Mouse (Mus musculus): ENCODE measurements at regions not wholly inside any gene's neighbourhood (a gene's known extent, or its start where the extent isn't known, plus 50 kb on each side); places are given as distances from the start of the nearest gene placed in this dataset.

DNA sequence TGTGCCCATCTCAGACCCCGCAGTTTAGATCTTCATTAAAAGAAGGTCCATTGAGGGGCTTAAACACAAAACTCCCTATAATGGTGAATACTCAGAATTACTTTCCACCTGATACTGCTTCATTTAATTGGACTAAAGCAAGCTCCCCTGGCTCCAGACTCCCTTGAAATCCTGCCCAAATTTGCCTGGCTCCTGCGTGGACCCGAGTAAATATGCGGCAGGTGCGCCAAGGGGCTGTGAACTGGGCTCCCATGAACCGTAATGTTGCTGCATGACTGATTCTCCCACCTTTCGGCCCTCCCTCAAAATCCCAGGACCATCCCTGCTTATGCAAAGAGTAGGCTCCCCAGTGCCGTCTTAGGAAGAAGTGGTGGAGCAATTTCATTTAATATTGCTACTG lies 573.7 kb downstream of the Ccdc171 start:
- no peak for DNase-seq (ENCODE audit: low spot score in 2 of 2)

DNA sequence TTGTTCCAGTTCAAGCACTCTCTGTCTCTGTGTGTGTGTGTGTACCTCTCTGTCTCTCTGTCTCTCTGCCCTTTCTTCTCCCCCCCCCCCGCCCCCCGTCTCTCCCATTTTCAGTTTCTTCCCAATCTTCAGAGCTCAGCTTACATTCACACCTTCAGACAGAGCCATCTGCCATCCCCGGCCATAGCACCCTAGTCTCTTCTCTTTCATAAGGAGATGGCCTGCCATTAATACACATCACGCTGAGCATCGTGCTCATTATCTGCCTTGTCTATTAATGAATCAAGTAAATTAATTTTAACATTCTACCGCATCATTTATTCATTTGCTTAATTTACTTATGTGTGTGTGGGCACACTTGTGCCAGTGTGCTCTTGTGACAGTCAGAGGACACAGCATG lies 573.2 kb downstream of the Bnc2 start:
- DNase-seq (ENCODE audit: low spot score in 2 of 2): no peak

DNA sequence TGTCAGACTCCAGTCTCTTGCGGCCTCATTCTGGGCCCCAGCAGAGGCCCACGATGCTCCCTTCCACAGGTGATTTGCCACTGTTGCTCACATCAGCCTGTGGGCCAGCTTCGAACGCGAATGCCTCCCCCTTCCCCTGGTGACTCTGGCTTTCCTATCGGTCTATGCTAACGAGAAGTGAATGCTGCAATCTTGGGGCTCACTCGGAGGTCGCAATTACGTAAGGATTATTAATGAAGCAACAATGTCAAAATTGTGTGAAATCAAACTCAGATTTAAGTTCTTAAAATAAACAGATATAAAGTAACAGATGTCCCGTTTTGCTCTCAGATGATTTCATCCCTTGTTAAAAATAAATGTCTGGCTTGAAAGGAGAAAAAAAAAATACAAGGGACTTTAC lies 572.3 kb downstream of the Bnc2 start:
- no peak for DNase-seq (ENCODE audit: low spot score in 2 of 2)

DNA sequence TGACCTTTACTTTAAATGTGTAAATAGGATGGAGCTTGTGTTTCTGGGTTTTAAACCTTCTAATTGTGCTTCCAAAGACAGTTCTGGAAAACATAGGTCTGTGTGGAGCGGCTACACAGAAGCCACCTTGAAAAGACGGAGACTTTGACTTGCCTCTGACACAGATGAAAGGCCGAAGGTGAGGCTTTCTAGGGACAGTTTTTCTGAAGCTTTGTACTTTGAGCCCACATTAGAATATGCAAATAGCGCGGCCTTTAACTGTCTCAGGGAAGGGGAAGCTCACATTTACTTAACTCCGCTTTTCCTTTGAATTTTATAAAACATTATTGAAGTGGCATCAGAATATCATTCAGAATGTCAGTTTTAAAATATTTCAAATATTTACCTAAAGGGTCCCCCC lies 566.5 kb downstream of the Bnc2 start:
- no peak for DNase-seq (ENCODE audit: low spot score in 2 of 2)

DNA sequence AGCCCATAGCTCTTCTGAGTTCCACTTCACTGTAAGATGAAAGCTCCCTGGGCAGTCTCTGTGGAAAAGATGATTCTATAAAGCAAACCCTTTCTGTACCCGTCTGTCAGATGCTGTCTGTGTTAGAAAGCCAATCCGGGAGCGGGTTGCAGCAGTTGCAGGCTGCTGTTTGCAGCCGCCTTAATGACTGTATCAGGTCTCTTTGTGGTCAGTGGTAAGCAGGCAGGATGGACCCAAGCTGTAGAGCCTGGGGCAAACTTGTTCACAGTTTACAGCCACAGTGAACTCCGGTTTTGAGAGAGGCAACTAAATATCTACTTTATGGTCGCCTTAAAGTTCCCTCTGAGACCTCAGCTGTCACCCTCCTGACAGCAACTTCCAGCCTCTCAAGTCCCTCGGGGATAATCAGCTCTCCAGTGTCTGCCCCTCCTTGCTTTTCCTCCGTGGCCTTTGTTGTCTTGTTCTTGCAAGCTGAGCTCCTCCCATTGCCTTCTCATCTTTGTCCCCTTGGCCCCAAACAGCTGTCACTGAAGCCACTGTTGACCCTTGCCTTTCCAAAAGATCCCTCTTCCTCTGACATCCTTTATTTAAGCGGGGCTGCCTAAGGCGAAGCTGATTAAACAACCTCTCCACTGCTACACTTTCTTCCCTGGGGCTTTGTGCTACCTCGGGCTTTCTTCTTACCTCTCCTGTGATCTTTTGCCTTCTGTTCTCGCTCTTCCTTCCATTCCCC lies 565.1 kb downstream of the Bnc2 start:
- no peak for DNase-seq (ENCODE audit: low spot score in 2 of 2)

DNA sequence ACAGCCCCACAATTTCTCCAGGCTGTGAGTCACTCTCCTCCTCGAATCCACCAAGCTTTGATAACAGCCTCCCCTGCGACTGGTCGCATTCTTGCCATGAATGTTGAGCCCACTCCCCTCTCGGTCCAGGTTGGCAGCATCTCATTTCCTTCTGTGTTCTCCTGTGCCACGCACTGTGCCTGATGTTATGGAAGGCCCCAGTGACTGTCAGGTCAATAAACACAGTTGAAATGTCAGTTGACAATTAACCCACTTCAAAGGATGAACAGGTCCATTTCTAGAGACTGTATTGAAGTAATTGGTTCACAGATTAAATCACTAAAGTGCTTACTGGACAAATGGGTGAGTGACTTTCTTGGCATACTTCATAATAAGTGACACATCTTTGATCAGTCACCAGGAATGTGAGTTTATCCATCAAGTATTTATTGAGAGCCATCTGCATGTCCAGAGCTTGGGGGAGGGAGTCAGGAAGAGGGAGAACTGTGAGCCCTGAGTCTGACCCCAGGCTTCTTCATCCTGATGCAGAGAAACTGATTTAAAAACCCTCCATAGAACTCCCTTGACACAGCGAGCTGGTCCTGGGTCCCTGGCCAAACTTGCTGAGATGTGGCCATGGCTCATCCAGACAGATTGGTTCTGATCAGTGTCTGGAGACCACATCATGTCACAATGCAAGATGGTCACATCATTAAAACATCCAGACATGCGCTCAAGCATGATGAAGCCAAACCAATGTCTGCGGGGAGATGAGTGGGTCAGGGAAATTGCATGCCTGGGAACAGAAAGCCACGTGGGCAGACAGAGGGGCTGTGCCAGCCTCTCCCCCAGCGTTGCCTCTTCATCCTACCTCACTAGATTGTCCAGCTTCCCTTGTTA lies 560.7 kb downstream of the Bnc2 start:
- no peak for DNase-seq (ENCODE audit: low spot score in 2 of 2)

DNA sequence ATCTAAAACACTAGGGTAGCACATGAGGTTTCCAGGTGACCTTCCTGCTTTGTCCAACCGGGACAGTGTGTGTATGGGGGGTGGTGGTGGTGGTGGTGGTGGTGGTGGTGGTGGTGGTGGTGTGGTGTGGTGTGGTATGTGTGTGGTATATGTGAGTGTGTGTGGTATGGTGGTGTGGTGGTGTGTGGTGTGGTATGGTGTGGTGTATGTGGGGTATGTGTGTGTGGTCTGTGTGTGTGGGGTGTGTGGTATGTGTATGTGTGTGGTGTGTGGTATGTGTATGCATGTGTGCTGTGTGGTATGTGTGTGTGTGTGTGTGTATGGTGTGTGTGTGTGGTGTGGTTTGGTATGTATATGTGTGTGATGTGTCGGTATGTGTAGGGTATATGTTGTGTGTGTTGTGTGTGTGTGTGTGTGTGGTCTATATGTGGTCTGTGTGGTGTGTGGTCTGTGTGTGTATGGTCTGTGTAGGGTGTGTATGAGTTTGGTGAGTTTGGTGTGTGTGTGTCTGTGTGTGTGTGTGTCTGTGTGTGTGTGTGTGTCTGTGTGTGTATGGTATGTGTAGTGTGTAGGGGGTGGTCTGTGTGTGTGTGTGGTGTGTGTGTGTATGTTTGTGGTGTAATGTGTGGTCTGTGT lies 556.7 kb downstream of the Bnc2 start:
- DNase-seq (ENCODE audit: low spot score in 2 of 2): no peak

DNA sequence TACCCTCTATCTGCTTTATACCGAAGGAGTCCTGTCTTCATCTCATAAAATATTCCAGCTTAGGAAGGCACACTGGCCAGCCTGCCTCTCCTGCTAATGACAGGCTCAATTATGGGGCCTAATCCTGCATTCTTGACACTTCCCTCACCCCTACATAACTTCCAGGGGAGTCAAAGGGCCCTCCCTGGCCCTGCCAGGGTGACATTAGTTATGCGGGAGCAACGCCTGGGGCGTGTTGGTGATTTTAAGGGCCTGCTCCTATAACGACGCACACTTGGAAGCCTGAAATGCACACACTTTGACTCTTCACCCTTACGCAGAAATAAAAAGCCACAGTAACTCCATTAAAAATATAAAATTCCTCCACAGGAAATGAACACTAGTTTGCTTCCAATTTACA lies 555.5 kb downstream of the Bnc2 start:
- DNase-seq (ENCODE audit: low spot score in 2 of 2): no peak

DNA sequence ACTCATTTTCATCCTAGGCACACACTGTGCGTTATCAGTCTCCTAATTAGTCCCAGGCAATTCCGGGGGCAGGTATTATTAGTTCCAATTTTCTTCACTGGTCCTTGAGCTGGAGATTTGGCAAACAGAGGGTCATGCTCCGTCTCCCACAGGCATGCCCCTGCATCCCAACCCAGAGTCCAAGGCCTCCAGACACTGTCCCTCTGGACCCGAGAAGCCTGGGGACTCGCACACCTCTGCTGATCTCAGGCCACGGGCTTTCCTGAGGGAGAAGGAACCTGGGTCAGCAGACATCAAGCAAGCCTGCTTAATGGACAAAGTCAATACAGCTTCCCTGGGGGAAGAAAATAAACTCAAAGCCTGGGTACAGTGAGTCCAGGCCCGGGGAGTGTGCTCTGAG lies 554.7 kb downstream of the Bnc2 start:
- DNase-seq (ENCODE audit: low spot score in 2 of 2): no peak

DNA sequence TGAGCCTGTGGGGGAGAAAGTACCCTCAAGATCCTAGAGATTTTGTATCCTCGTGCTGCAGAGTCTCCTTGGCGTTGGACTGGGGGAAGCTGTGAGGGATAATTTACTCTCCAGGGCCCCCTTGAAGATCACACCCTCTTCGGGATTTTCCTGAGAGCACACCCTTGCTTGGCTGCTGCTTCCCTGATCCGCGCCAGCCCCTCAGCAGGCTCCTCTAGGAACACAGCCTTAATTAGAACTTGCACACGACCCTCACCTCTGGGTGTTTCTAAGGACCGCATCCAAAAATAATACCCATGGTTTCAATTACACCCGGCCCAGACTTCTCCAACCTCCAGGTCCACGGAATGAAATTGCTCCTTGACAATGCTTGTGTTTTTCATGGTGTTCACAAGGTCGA lies 553.6 kb downstream of the Bnc2 start:
- DNase-seq (ENCODE audit: low spot score in 2 of 2): no peak

DNA sequence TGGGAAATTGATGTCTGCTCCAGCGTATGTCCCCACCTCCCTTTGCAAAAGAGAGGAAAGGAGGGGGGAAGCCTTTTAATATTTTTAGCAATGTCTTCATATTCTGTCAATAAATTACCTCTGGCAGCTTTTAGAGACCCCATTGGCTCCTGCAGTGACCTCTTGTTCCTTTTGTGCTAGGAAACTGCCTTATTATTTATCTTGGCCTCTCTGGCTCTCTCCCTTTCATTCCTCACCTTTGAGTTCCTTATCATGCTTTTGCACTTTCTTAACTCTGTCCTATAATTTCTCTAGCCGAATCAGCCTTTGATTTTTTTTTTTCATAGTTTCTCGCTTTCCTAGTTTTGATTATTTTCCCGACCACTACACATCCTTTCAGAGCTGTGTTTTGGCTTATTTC lies 548.7 kb downstream of the Bnc2 start:
- DNase-seq (ENCODE audit: low spot score in 2 of 2): no peak

DNA sequence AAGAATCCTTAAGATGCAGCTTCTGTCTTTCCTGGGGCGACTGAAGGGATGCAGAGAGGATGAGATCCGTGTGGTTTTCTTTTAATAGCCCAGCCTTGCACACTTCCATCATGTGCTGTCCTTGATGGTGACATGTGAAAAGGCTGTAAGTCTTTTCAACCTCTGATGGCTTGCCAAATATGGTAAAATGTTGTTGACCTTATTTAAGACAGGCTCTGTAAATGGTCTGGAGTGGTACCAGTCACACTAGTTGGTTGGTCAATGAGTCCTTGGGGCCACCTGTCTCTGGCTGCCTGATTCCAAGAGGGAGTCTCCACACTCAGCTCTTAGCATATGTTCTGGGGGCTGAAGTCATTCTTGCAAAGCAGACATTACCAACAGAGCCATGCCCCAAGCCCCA lies 547.7 kb downstream of the Bnc2 start:
- DNase-seq (ENCODE audit: low spot score in 2 of 2): no peak

DNA sequence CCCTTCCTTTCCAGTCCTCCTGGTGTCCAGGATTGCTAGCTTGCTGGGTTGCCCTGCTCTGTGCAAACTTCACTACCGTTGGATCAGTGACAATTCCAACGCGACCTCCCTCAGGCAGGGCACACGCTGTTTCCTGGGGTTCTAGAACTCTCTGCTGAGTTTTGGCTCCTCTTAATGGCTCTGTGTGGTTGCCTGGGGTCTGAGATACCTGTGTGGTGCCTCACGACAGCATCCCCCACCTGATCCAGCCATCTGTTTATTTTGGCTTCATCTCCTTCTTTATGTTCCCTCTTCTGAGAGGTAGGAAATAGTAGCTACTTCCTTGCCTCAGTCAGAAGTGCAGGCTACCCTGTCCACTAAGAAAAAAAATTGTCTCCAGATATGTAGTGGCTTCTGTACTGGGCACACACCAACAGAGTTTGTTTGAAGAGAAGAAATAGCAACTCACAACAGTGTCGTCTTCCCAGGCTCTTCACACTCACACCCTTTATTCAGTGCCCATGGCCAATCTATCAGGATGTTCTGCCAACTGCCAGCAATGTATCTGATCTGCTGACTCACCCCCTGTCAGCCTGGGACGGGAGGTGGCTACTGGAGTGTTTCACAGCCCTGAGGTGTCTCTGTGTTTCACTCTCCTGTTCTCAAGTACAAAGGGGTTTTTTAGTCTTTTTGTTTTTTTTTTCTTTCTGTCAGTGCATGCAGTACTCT lies 544.1 kb downstream of the Bnc2 start:
- DNase-seq (ENCODE audit: low spot score in 2 of 2): no peak

DNA sequence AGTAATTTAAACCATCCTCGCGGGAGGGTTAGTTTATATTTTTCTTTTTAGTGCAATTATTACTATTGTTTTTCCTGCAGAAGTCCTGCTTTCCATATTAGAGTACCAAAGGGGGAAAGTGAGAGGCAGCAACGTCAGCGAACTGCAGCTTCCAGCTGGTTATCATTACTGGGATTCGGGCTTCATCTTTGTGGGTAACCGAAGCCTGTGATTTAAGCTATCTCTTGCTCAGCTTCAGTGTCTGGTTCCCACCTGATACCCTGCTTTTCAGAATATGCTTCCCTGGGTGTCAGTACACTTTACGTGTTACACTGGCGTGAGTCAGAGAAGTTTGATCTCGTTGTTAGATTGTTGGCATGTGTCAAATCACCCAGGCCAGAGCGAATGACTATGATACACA lies 539.3 kb downstream of the Bnc2 start:
- DNase-seq (ENCODE audit: low spot score in 2 of 2): no peak

DNA sequence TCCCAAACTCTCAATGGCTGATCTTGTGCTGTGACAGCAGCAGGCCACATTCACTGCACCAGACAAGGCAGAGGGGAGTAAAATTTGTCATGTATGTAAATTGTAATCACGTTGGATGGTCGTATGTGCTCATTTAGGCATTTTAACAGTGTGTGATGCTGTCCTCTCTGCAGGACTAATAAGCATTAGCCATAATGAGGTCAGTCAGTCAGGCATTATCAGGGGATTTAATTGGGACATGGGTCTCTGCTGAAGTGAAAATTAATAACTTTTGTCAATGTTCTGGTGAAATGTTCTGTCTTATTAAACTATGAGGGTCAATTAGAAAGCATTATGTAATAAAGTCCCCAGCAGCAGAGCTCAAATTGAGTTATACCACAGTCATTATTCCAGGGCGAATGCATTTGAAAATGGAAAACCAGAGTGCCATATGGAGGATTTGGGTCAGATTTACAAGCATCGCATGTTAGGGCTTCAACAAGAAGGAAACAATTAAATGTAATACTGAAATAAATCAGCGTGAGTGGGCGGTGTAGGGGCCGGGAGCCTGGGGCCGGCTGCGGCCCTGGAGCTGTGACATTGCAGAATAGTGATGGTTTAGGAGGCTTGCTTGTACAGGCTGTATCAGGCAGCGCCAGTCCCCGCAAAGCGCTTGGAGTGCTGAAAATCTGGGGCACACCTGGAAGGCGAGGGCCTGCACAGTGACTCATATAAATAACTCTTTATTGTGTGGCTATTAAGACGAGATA lies 537.7 kb downstream of the Bnc2 start:
- DNase-seq (ENCODE audit: low spot score in 2 of 2): no peak

DNA sequence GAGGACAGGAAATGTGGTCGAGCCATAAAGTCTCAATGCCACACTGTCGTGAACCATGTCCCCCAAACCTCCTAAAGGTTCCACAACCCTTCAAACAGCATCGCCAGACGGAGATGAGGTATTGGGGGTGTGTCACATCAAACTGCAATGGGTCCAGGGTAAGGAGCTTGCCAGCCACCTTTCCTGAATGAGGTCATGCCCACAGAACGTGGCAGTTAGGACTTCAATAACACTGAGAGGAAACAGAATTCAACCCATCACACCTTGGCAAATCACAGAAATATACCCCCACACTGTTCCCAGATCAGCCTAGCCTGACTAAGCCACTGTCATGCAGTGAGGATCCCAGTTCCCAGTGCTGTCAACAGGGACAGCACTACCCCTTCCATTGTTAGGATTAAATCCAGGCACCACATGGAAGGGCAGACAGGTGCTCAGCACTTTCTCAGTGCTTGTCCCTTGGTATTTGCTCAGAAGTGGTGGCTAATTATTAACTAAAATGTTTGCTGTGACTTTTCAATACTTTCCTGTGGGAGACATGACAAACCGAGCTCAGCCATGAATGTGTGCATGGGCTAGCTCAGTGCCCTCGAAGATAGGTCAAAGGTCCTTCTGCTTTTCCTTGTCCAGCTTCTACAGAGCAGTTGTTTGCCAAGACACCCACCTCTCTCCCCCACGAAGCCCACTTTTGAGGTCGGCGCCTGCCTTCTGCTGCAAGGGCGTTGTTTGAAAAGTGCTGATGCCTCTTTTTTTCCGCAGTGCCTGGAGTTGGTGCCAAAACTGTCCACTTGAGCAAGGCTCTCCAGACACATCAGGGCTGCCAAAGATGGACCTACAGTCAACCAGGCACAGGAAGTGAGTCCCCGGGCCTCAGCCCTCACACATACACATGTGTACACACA lies 525.7 kb downstream of the Bnc2 start:
- DNase-seq (ENCODE audit: low spot score in 2 of 2): no peak

DNA sequence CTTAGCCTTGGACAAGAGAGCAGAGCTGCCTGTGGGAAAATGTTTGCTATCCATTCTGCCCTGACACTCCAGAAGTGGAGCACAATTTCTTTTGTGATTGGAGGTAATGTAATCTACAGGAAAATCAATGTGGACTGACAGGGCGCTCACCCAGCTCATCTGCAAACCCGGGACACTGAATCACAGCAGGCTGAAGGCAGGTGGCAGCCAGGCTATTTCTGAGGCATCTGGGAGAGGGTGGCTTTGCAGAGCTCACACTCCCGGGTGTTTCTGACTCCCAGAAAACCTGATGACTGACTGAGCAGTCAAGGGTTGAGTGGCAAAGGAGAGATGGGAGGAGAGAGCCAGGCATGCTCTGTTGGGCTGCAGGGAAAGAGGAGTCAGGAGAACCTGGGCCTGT lies 524.4 kb downstream of the Bnc2 start:
- no peak for DNase-seq (ENCODE audit: low spot score in 2 of 2)

DNA sequence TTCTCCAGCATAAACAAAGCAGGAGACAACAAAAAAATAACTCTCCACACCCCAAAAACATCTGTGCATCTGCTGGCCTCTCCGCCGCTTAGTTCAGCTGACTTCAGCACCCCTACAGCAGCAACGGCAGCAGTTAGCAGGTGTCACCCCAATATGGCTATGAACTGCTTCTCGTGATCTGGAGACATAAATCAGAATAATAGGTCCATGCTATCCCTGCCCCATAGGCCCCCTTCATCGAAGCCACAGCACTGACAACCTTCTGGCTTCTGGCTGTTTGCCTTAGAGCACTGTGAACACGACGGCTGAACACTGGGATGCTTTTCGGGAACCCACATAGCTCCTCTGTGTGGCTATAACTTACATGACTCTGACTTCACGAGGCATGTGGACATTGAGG lies 523.8 kb downstream of the Bnc2 start:
- no peak for DNase-seq (ENCODE audit: low spot score in 2 of 2)

DNA sequence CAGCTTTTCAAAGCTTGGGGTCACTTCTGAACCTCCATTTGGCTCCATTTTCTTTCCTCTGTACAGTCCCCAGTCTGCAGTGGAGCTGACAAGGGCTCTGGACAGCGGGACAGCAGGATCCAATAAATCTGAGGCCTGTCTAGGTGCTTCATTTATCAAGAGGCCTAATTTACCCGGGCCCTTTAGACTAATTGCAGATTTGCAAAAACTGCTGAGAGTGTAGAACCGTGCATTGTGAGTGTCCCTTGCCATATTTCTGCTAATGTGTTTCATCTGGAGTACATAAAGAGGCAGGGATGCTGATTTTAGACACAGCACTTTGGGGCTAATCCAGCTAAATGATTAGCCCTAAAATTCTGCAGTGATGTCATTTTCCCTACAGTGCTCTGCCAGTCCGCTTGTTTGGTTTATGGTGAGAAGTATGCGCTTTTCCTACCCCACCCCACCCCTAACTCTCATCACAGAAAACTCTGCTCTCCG lies 523.1 kb downstream of the Bnc2 start:
- DNase-seq (ENCODE audit: low spot score in 2 of 2): no peak

DNA sequence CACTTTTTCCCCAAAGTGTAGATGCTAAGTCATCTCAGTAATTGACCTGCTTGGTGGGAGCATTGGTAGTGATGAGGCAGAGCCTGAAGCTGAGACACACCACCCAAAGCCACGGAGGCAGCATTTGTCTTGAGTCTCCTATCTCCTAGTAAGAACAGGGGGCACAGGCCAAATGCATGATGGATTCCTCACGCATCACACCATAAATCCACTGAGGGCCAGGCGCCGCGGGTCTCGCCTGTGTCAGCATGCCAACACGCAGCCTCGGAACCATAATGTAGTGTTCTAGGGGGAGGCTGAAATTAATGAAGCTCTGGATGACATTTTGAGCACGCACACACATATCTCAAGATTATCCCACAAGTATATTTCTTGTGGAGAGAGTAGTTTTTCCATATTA lies 521.5 kb downstream of the Bnc2 start:
- no peak for DNase-seq (ENCODE audit: low spot score in 2 of 2)

Data from spleen, postnatal 4 days (tissue).